Mouse (Mus musculus) MEL (cell line): Measurements from ENCODE around the gene Rmnd1. TPM values are rescaled to one million over a fixed set of nuclear protein-coding genes. Genes with fewer than 3 reads are reported as not detected.

ENCODE experiments used
- DNase-seq: peaks from one replicate; pipeline ENCODE4 v3.0.0; 2011; ENCODE audit warnings: low read depth, low spot score
- H3K27ac ChIP-seq: 2 replicates; pipeline ENCODE4 v1.5.1; 2012; ENCODE audit warnings: low read depth, mild to moderate bottlenecking, control low read depth, low read length, moderate library complexity; ENCODE audit not compliant: control insufficient read depth
- H3K27me3 ChIP-seq, 2 experiments: fragments of 150-350 bp in 1 of 2; sonication (generic) in 1 of 2; 2 replicates each; pipeline ENCODE4 v1.6.1; 2012; ENCODE audit warnings: low read length in 2 of 2, mild to moderate bottlenecking in 2 of 2, improper control_type of control experiment in 1 of 2, moderate library complexity in 1 of 2; ENCODE audit not compliant: insufficient read depth in 2 of 2, control insufficient read depth in 1 of 2
- H3K36me3 ChIP-seq, 2 experiments: 2 replicates each; pipeline ENCODE4 v1.6.1; 2012 to 2014; ENCODE audit warnings: low read length in 2 of 2, improper control_type of control experiment in 1 of 2, inconsistent platforms in 1 of 2, mild to moderate bottlenecking in 1 of 2; ENCODE audit not compliant: insufficient read depth in 2 of 2, control insufficient read depth in 1 of 2
- H3K4me1 ChIP-seq, 2 experiments: fragments of 150-350 bp in 1 of 2; sonication (generic) in 1 of 2; 2 replicates each; pipeline ENCODE4 v1.6.1; 2012; ENCODE audit warnings: low read length in 2 of 2, improper control_type of control experiment in 1 of 2, mild to moderate bottlenecking in 1 of 2; ENCODE audit not compliant: insufficient read depth in 2 of 2, control insufficient read depth in 1 of 2
- H3K4me3 ChIP-seq, 2 experiments: fragments of 150-350 bp in 1 of 2; sonication (generic) in 1 of 2; 2 replicates each; pipeline ENCODE4 v1.5.1; 2012; ENCODE audit warnings: low read depth in 2 of 2, low read length in 2 of 2, mild to moderate bottlenecking in 2 of 2, moderate library complexity in 2 of 2, control low read depth in 1 of 2, improper control_type of control experiment in 1 of 2; ENCODE audit not compliant: control insufficient read depth in 1 of 2, insufficient read depth in 1 of 2
- H3K79me2 ChIP-seq: 2 replicates; pipeline ENCODE4 v1.6.1; 2012; ENCODE audit warnings: mild to moderate bottlenecking, low read length, moderate library complexity; ENCODE audit not compliant: control insufficient read depth, poor library complexity, insufficient read depth
- H3K9ac ChIP-seq: 2 replicates; pipeline ENCODE4 v1.6.1; 2012; ENCODE audit warnings: low read depth, mild to moderate bottlenecking, control low read depth, low read length, moderate library complexity; ENCODE audit not compliant: control insufficient read depth, poor library complexity, severe bottlenecking
- H3K9me3 ChIP-seq: fragments of 150-350 bp; sonication (generic); replicated peaks from 2 replicates; pipeline ENCODE4 v1.6.1; 2012; ENCODE audit warnings: mild to moderate bottlenecking, low read length, improper control_type of control experiment, moderate library complexity; ENCODE audit not compliant: insufficient read depth
- BHLHE40 ChIP-seq: IDR thresholded peaks from 2 replicates; pipeline ENCODE4 v1.6.1; 2012; ENCODE audit warnings: low read depth, mild to moderate bottlenecking, inconsistent platforms, low read length, improper control_type of control experiment, borderline replicate concordance
- ETS1 ChIP-seq: IDR thresholded peaks from 2 replicates; pipeline ENCODE4 v1.6.1; 2012; ENCODE audit warnings: low read depth, mild to moderate bottlenecking, inconsistent platforms, low read length, improper control_type of control experiment, moderate library complexity
- GATA1 ChIP-seq: IDR thresholded peaks from 2 replicates; pipeline ENCODE4 v1.6.1; 2011; ENCODE audit warnings: low read depth, low read length, improper control_type of control experiment
- HCFC1 ChIP-seq: IDR thresholded peaks from 2 replicates; pipeline ENCODE4 v1.6.1; 2012; ENCODE audit warnings: low read depth, mild to moderate bottlenecking, inconsistent platforms, low read length, improper control_type of control experiment, moderate library complexity
- JUND ChIP-seq: IDR thresholded peaks from 2 replicates; pipeline ENCODE4 v1.6.1; 2011; ENCODE audit warnings: low read depth, mild to moderate bottlenecking, improper control_type of control experiment, low read length
- MAFK ChIP-seq: IDR thresholded peaks from 2 replicates; pipeline ENCODE4 v1.6.1; 2011; ENCODE audit warnings: low read depth, mild to moderate bottlenecking, low read length, improper control_type of control experiment, borderline replicate concordance
- MEF2A ChIP-seq: IDR thresholded peaks from 2 replicates; pipeline ENCODE4 v1.6.1; 2014; ENCODE audit warnings: low read depth, mild to moderate bottlenecking, inconsistent platforms, low read length, improper control_type of control experiment; ENCODE audit not compliant: poor library complexity, insufficient replicate concordance, severe bottlenecking; ENCODE audit errors: extremely low read depth
- MYB ChIP-seq: IDR thresholded peaks from 2 replicates; pipeline ENCODE4 v1.6.1; 2011; ENCODE audit warnings: mild to moderate bottlenecking, low read depth, low read length, improper control_type of control experiment
- NELFE ChIP-seq: IDR thresholded peaks from 2 replicates; pipeline ENCODE4 v1.6.1; 2011; ENCODE audit warnings: low read depth, low read length, improper control_type of control experiment
- NRF1 ChIP-seq: IDR thresholded peaks from 2 replicates; pipeline ENCODE4 v1.6.1; 2014; ENCODE audit warnings: low read depth, mild to moderate bottlenecking, inconsistent platforms, low read length, improper control_type of control experiment, moderate library complexity; ENCODE audit not compliant: poor library complexity, insufficient read depth, severe bottlenecking
- POLR2A ChIP-seq, 2 experiments: IDR thresholded peaks; 2 replicates each; pipeline ENCODE4 v1.6.1; 2011 to 2012; ENCODE audit warnings: low read length in 2 of 2, mild to moderate bottlenecking in 2 of 2, control low read depth in 1 of 2, improper control_type of control experiment in 1 of 2, low read depth in 1 of 2, moderate library complexity in 1 of 2; ENCODE audit not compliant: control insufficient read depth in 1 of 2, insufficient read depth in 1 of 2, poor library complexity in 1 of 2
- POLR2AphosphoS5 ChIP-seq: IDR thresholded peaks from 2 replicates; pipeline ENCODE4 v1.6.1; 2012; ENCODE audit warnings: low read depth, borderline replicate concordance, mild to moderate bottlenecking, inconsistent platforms, low read length, moderate library complexity, mixed read lengths
- TBP ChIP-seq: IDR thresholded peaks from 2 replicates; pipeline ENCODE4 v1.8.0; 2011; ENCODE audit warnings: low read depth, low read length, improper control_type of control experiment
- UBTF ChIP-seq: IDR thresholded peaks from 2 replicates; pipeline ENCODE4 v1.6.1; 2012; ENCODE audit warnings: low read depth, mild to moderate bottlenecking, inconsistent platforms, low read length, improper control_type of control experiment, moderate library complexity, borderline replicate concordance; ENCODE audit not compliant: insufficient read depth
- ZC3H11A ChIP-seq: IDR thresholded peaks from 2 replicates; pipeline ENCODE4 v1.6.1; 2012; ENCODE audit warnings: low read depth, mild to moderate bottlenecking, inconsistent platforms, low read length, improper control_type of control experiment
- ZMIZ1 ChIP-seq: IDR thresholded peaks from 2 replicates; pipeline ENCODE4 v1.6.1; 2012; ENCODE audit warnings: low read depth, mild to moderate bottlenecking, inconsistent platforms, low read length, improper control_type of control experiment, moderate library complexity
- ZNF384 ChIP-seq: IDR thresholded peaks from 2 replicates; pipeline ENCODE4 v1.6.1; 2012; ENCODE audit warnings: low read depth, mild to moderate bottlenecking, inconsistent platforms, low read length, improper control_type of control experiment
- polyA plus RNA-seq, 2 experiments: library from polyadenylated mRNA; stranded (reverse) in 1 of 2; unstranded in 1 of 2; fragments of >175 nt in 1 of 2; fragments of >200 nt in 1 of 2; gene quantifications; 2 replicates each; pipeline versions ENCODE4 v1.2.1 to v1.2.4; 2012; ENCODE audit warnings: low replicate concordance in 2 of 2, low read depth in 1 of 2; ENCODE audit not compliant: insufficient read length in 2 of 2, insufficient read depth in 1 of 2, missing spikeins in 1 of 2
- total RNA-seq: library from RNA; depleted of rRNA; stranded (reverse); fragments of 300-350 nt; gene quantifications from 2 replicates; pipeline ENCODE4 v1.2.3, GENCODE M21; 2012

Rmnd1 gene
- total and polyA plus RNA-seq, 3 experiments: 38.8 to 39.6 TPM; not detected in 1

GRCm38 (mm10) chr10:4391076-4391475, 41.1 kb downstream of the Rmnd1 start:
- peak overlapping the region; percentile 20; the same call in 1 of the 2 replicates for H3K9ac ChIP-seq
- no peaks in the 10 kb centered on the region for H3K27me3 ChIP-seq
- H3K9me3 ChIP-seq: no peaks in the 10 kb centered on the region
- no peak overlapping the region for H3K4me3 ChIP-seq
- TF ChIP-seq NRF1 (no peak), JUND (no peak), POLR2AphosphoS5 (no peak), POLR2A (IDR thresholded peaks at IDR 0.05; ENCODE audit: control insufficient read depth in 1 of 2, insufficient read depth in 1 of 2, low read depth in 1 of 2, low read length in 2 of 2, poor library complexity in 1 of 2) (no peak), MAFK (no peak), MYB (no peak), BHLHE40 (no peak), UBTF (no peak), HCFC1 (no peak)
- peaks cover 12 to 36% of the 10 kb centered on the region in 2 experiments for H3K36me3 ChIP-seq
- H3K4me1 ChIP-seq: peaks cover 28 to 33% of the 10 kb centered on the region in 2 experiments
- no peak overlapping the region for H3K27ac ChIP-seq
- DNase-seq: no peak
- peaks cover 71% of the 10 kb centered on the region for H3K79me2 ChIP-seq

GRCm38 (mm10) chr10:4390550-4390949, 41.6 kb downstream of the Rmnd1 start:
- Histone ChIP-seq H3K4me1 (peaks cover 32 to 35% of the 10 kb centered on the region in 2 experiments), H3K27me3 (no peaks in the 10 kb centered on the region), H3K27ac (no peak overlapping the region), H3K79me2 (peaks cover 71% of the 10 kb centered on the region), H3K36me3 (peaks cover 10 to 36% of the 10 kb centered on the region in 2 experiments), H3K4me3 (no peak overlapping the region), H3K9ac (no peak overlapping the region), H3K9me3 (no peaks in the 10 kb centered on the region)
- no peak for DNase-seq
- TF ChIP-seq GATA1: no peak
- TF ChIP-seq ZNF384: no peak
- no peak for TF ChIP-seq UBTF
- no peak for TF ChIP-seq ZC3H11A
- TF ChIP-seq NELFE: no peak
- TF ChIP-seq POLR2A (IDR thresholded peaks at IDR 0.05; ENCODE audit: control insufficient read depth in 1 of 2, insufficient read depth in 1 of 2, low read depth in 1 of 2, low read length in 2 of 2, poor library complexity in 1 of 2): no peak
- no peak for TF ChIP-seq ETS1
- no peak for TF ChIP-seq ZMIZ1
- no peak for TF ChIP-seq POLR2AphosphoS5
- TF ChIP-seq TBP: no peak
- TF ChIP-seq MEF2A: no peak
